Mouse (Mus musculus) liver, adult 2 months (tissue): ENCODE measurements around the gene Ripor2.
A peak's percentile ranks its signal among the peaks of the same experiment; 100 is the strongest.

ENCODE experiments used
- CTCF ChIP-seq: fragments of 200-500 bp; IDR thresholded peaks from 2 replicates; pipeline ENCODE4 v1.5.1; 2011; ENCODE audit warnings: low read depth, low read length, control low read depth
- POLR2A ChIP-seq: fragments of 200-500 bp; IDR thresholded peaks from 2 replicates; pipeline ENCODE4 v1.6.1; 2011; ENCODE audit warnings: low read length, control low read depth; ENCODE audit not compliant: insufficient read depth; ENCODE audit errors: extremely low read depth

GRCm38 (mm10) chr13:24776146-24776844, 194.3 kb downstream of the Ripor2 start:
- TF ChIP-seq POLR2A: no peak
- peak; percentile 73 for TF ChIP-seq CTCF
